ENCODE assay signal across 24 mouse cellular contexts in genomic region chr12:101922313-101922712, GRCm38 (mm10).
"Had no signal": no experiment of that assay in that cellular context is flagged by ENCODE, and none has a peak within 500 bp of the region (broad histone marks: within the 10 kb centered on the region; RNA-seq: fewer than 3 reads in every experiment).

No protein-coding gene starts in this region.

- H3K4me1 ChIP-seq: limb, embryonic 10.5 days; limb, embryonic 13.5 days; liver, embryonic 12.5 days; liver, embryonic 15.5 days; lung, embryonic 15.5 days; midbrain, embryonic 10.5 days; neural tube, embryonic 12.5 days; neural tube, embryonic 15.5 days had no signal

- H3K9me3 ChIP-seq: limb, embryonic 10.5 days; limb, embryonic 13.5 days; liver, embryonic 12.5 days; liver, embryonic 15.5 days; lung, embryonic 15.5 days; megakaryocyte, embryonic 14.5 days; midbrain, embryonic 10.5 days; neural tube, embryonic 12.5 days; neural tube, embryonic 15.5 days had no signal

- DNase-seq: kidney, postnatal 25 days; layer of hippocampus, adult 9-11 months; liver; lung, adult 18-20 months; lung, postnatal 10 days; lung, postnatal 36 days; midbrain, embryonic 14.5 days; right cerebral cortex, adult 18-20 months; right cerebral cortex, postnatal 14 days; right cerebral cortex, postnatal 4 days; thymus, adult 2 months; thymus, postnatal 14 days; thymus, postnatal 4 days had no signal

- H3K4me3 ChIP-seq: layer of hippocampus, adult 2 months; limb, embryonic 10.5 days; limb, embryonic 13.5 days; liver, embryonic 12.5 days; liver, embryonic 15.5 days; lung, embryonic 15.5 days; megakaryocyte, embryonic 14.5 days; midbrain, embryonic 10.5 days; neural tube, embryonic 12.5 days; neural tube, embryonic 15.5 days had no signal

- H3K4me2 ChIP-seq: limb, embryonic 13.5 days; liver, embryonic 12.5 days; liver, embryonic 15.5 days; lung, embryonic 15.5 days; neural tube, embryonic 12.5 days; neural tube, embryonic 15.5 days had no signal

- H3K27me3 ChIP-seq: limb, embryonic 13.5 days; liver, embryonic 12.5 days; liver, embryonic 15.5 days; lung, embryonic 15.5 days; megakaryocyte, embryonic 14.5 days; neural tube, embryonic 12.5 days; neural tube, embryonic 15.5 days had no signal

- ATAC-seq: liver, embryonic 12.5 days had no signal

- H3K9ac ChIP-seq: limb, embryonic 13.5 days; liver, embryonic 12.5 days; liver, embryonic 15.5 days; lung, embryonic 15.5 days; neural tube, embryonic 12.5 days; neural tube, embryonic 15.5 days had no signal

- H3K27ac ChIP-seq: layer of hippocampus, adult 2 months; limb, embryonic 10.5 days; limb, embryonic 13.5 days; liver, embryonic 12.5 days; liver, embryonic 15.5 days; lung, embryonic 15.5 days; midbrain, embryonic 10.5 days; neural tube, embryonic 12.5 days; neural tube, embryonic 15.5 days; stomach, postnatal 0 days had no signal
